Mouse (Mus musculus) hindbrain, embryonic 15.5 days (tissue): Measurements from ENCODE around the gene Baz1a. TPM values are rescaled to one million over a fixed set of nuclear protein-coding genes. Genes with fewer than 3 reads are reported as not detected.

ENCODE experiments used
- ATAC-seq: fragments of 200-750 bp; cut with Nextera tagmentation; 2 replicates; pipeline ENCODE4 v1.8.0; 2017; ENCODE audit warnings: low read depth, moderate number of reproducible peaks, moderate TSS enrichment; ENCODE audit not compliant: low FRiP score
- H3K27ac ChIP-seq: fragments of 300-500 bp; sonication (generic); replicated peaks from 2 replicates; pipeline ENCODE4 v1.5.1; 2015; ENCODE audit warnings: mild to moderate bottlenecking, inconsistent platforms
- H3K27me3 ChIP-seq: fragments of 300-500 bp; sonication (generic); 2 replicates; pipeline ENCODE4 v1.6.1; 2015; ENCODE audit warnings: control low read depth, inconsistent platforms
- H3K36me3 ChIP-seq: fragments of 300-500 bp; sonication (generic); 2 replicates; pipeline ENCODE4 v1.6.1; 2015; ENCODE audit warnings: control low read depth, inconsistent platforms
- H3K4me1 ChIP-seq: fragments of 300-500 bp; sonication (generic); replicated peaks from 2 replicates; pipeline ENCODE4 v1.6.1; 2015; ENCODE audit warnings: control low read depth, inconsistent platforms
- H3K4me2 ChIP-seq: fragments of 300-500 bp; sonication (generic); 2 replicates; pipeline ENCODE4 v1.6.1; 2015; ENCODE audit warnings: moderate library complexity, mild to moderate bottlenecking, inconsistent platforms
- H3K4me3 ChIP-seq: fragments of 300-500 bp; sonication (generic); 2 replicates; pipeline ENCODE4 v1.5.1; 2015; ENCODE audit warnings: mild to moderate bottlenecking, inconsistent platforms
- H3K9ac ChIP-seq: fragments of 300-500 bp; sonication (generic); 2 replicates; pipeline ENCODE4 v1.6.1; 2015; ENCODE audit warnings: inconsistent platforms
- H3K9me3 ChIP-seq: fragments of 300-500 bp; sonication (generic); 2 replicates; pipeline ENCODE4 v1.6.1; 2016; ENCODE audit warnings: control low read depth, inconsistent platforms
- WGBS: fragments of 180-500 bp; shearing (Covaris S2); methylation state at CpG from one replicate; pipeline ENCODE4 v1.1.7; 2015; 5-methylcytosine and 5-hydroxymethylcytosine counted together
- polyA plus RNA-seq: library from polyadenylated mRNA; unstranded; fragments of >200 nt; fragmentation: Nextera tagmentation; extraction: Ambion mirVana; gene quantifications from 2 replicates; pipeline ENCODE4 v1.2.1, GENCODE M21; 2015

Gene Baz1a
- polyA plus RNA-seq, 1 experiment from 2014 or later = 7.0 TPM

- no peaks in the 10 kb centered on the region for H3K27me3 ChIP-seq
- H3K9me3 ChIP-seq = no peaks in the 10 kb centered on the region
- no peak overlapping the region for H3K27ac ChIP-seq
- no peak overlapping the region for H3K4me2 ChIP-seq
- H3K4me1 ChIP-seq = no peaks in the 10 kb centered on the region
- no peak overlapping the region for H3K4me3 ChIP-seq
- ATAC-seq = no peak
- 95% methylated on average over 8 of the region's 8 CpGs for WGBS
- H3K9ac ChIP-seq = no peak overlapping the region
- 0 out of 2 replicates have a peak, but pooled peaks cover 7% of the 10 kb centered on the region for H3K36me3 ChIP-seq
These were observed 35.7 kb upstream of the Baz1a start for GRCm38 (mm10) chr12:55049731-55050353.

GRCm38 (mm10) chr12:55041011-55041410, 26.9 kb upstream of the Baz1a start:
- no peaks in the 10 kb centered on the region for H3K36me3 ChIP-seq
- no peak overlapping the region for H3K4me2 ChIP-seq
- H3K4me1 ChIP-seq = no peaks in the 10 kb centered on the region
- H3K4me3 ChIP-seq = no peak overlapping the region
- no peaks in the 10 kb centered on the region for H3K27me3 ChIP-seq
- WGBS = 81% methylated on average over 15 of the region's 15 CpGs
- H3K27ac ChIP-seq = no peak overlapping the region
- H3K9ac ChIP-seq = no peak overlapping the region
- no peaks in the 10 kb centered on the region for H3K9me3 ChIP-seq
- no peak for ATAC-seq

- Histone ChIP-seq H3K27me3 (no peaks in the 10 kb centered on the region), H3K9me3 (no peaks in the 10 kb centered on the region), H3K4me2 (no peak overlapping the region), H3K4me3 (no peak overlapping the region), H3K36me3 (no peaks in the 10 kb centered on the region), H3K27ac (no peak overlapping the region), H3K9ac (no peak overlapping the region), H3K4me1 (no peaks in the 10 kb centered on the region)
- 77% methylated on average over 3 of the region's 3 CpGs for WGBS
- ATAC-seq = no peak
These were observed 12.9 kb upstream of the Baz1a start for GRCm38 (mm10) chr12:55027088-55027487.

GRCm38 (mm10) chr12:55023284-55023683, 9.1 kb upstream of the Baz1a start:
- no peak for ATAC-seq

GRCm38 (mm10) chr12:55019421-55019877, 5.3 kb upstream of the Baz1a start:
- no peaks in the 10 kb centered on the region for H3K9me3 ChIP-seq
- no peak overlapping the region for H3K4me3 ChIP-seq
- H3K36me3 ChIP-seq = no peaks in the 10 kb centered on the region
- H3K9ac ChIP-seq = no peak overlapping the region
- no peak overlapping the region for H3K27ac ChIP-seq
- H3K4me2 ChIP-seq = no peak overlapping the region
- no peaks in the 10 kb centered on the region for H3K27me3 ChIP-seq
- WGBS = 93% methylated on average over 7 of the region's 7 CpGs
- no peak for ATAC-seq
- no peaks in the 10 kb centered on the region for H3K4me1 ChIP-seq

More at GRCm38 (mm10) chr12:55023284-55023683, 9.1 kb upstream of the Baz1a start:
- no peak overlapping the region for H3K9ac ChIP-seq
- no peak overlapping the region for H3K4me2 ChIP-seq
- H3K4me3 ChIP-seq = no peak overlapping the region
- WGBS = 79% methylated on average over 2 of the region's 2 CpGs
- no peaks in the 10 kb centered on the region for H3K36me3 ChIP-seq
- no peaks in the 10 kb centered on the region for H3K9me3 ChIP-seq
- H3K27me3 ChIP-seq = no peaks in the 10 kb centered on the region
- no peaks in the 10 kb centered on the region for H3K4me1 ChIP-seq
- H3K27ac ChIP-seq = no peak overlapping the region

- Histone ChIP-seq H3K4me3 (no peak overlapping the region), H3K27ac (no peak overlapping the region), H3K9ac (no peak overlapping the region), H3K9me3 (no peaks in the 10 kb centered on the region), H3K36me3 (no peaks in the 10 kb centered on the region), H3K4me2 (no peak overlapping the region), H3K4me1 (no peaks in the 10 kb centered on the region), H3K27me3 (no peaks in the 10 kb centered on the region)
- WGBS = 63% methylated on average over 9 of the region's 9 CpGs
- ATAC-seq = no peak
These were observed 3.1 kb upstream of the Baz1a start for GRCm38 (mm10) chr12:55017119-55017721.

GRCm38 (mm10) chr12:55016339-55017118, 2.4 kb upstream of the Baz1a start:
- Histone ChIP-seq H3K4me1 (no peaks in the 10 kb centered on the region), H3K9ac (no peak overlapping the region), H3K36me3 (no peaks in the 10 kb centered on the region), H3K4me3 (no peak overlapping the region), H3K27me3 (no peaks in the 10 kb centered on the region), H3K27ac (no peak overlapping the region), H3K9me3 (no peaks in the 10 kb centered on the region), H3K4me2 (no peak overlapping the region)
- WGBS = 74% methylated on average over 8 of the region's 8 CpGs
- ATAC-seq = no peak

GRCm38 (mm10) chr12:55015428-55015827, 1.3 kb upstream of the Baz1a start:
- Histone ChIP-seq H3K4me2 (no peak overlapping the region), H3K4me1 (no peaks in the 10 kb centered on the region), H3K9ac (no peak overlapping the region), H3K27me3 (no peaks in the 10 kb centered on the region), H3K27ac (no peak overlapping the region), H3K36me3 (no peaks in the 10 kb centered on the region), H3K9me3 (no peaks in the 10 kb centered on the region), H3K4me3 (no peak overlapping the region)
- 90% methylated on average over 5 of the region's 5 CpGs for WGBS
- no peak for ATAC-seq

GRCm38 (mm10) chr12:55013031-55013430, 1.1 kb downstream of the Baz1a start:
- H3K27me3 ChIP-seq = no peaks in the 10 kb centered on the region
- no peaks in the 10 kb centered on the region for H3K4me1 ChIP-seq
- no peak overlapping the region for H3K4me2 ChIP-seq
- H3K27ac ChIP-seq = no peak overlapping the region
- 81% methylated on average over 1 of the region's 1 CpGs for WGBS
- no peak for ATAC-seq
- H3K9ac ChIP-seq = no peak overlapping the region
- no peaks in the 10 kb centered on the region for H3K36me3 ChIP-seq
- no peaks in the 10 kb centered on the region for H3K9me3 ChIP-seq
- no peak overlapping the region for H3K4me3 ChIP-seq

- H3K27ac ChIP-seq = no peak overlapping the region
- H3K4me3 ChIP-seq = no peak overlapping the region
- 91% methylated on average over 14 of the region's 14 CpGs for WGBS
- H3K9ac ChIP-seq = no peak overlapping the region
- H3K4me1 ChIP-seq = no peaks in the 10 kb centered on the region
- no peaks in the 10 kb centered on the region for H3K36me3 ChIP-seq
- H3K4me2 ChIP-seq = no peak overlapping the region
- H3K9me3 ChIP-seq = no peaks in the 10 kb centered on the region
- H3K27me3 ChIP-seq = no peaks in the 10 kb centered on the region
- ATAC-seq = no peak
These were observed 6.7 kb downstream of the Baz1a start for GRCm38 (mm10) chr12:55007361-55008008.

GRCm38 (mm10) chr12:55006071-55006470, 8.1 kb downstream of the Baz1a start:
- WGBS = 91% methylated on average over 7 of the region's 7 CpGs
- Histone ChIP-seq H3K4me3 (no peak overlapping the region), H3K27ac (no peak overlapping the region), H3K4me2 (no peak overlapping the region), H3K27me3 (no peaks in the 10 kb centered on the region), H3K9ac (no peak overlapping the region), H3K4me1 (no peaks in the 10 kb centered on the region), H3K36me3 (no peaks in the 10 kb centered on the region), H3K9me3 (no peaks in the 10 kb centered on the region)
- no peak for ATAC-seq

GRCm38 (mm10) chr12:55004396-55004795, 9.8 kb downstream of the Baz1a start:
- no peak for ATAC-seq
- no peaks in the 10 kb centered on the region for H3K4me1 ChIP-seq
- H3K4me3 ChIP-seq = no peak overlapping the region
- no peak overlapping the region for H3K4me2 ChIP-seq
- no peaks in the 10 kb centered on the region for H3K36me3 ChIP-seq
- no peaks in the 10 kb centered on the region for H3K9me3 ChIP-seq
- no peak overlapping the region for H3K27ac ChIP-seq
- no peak overlapping the region for H3K9ac ChIP-seq
- 92% methylated on average over 3 of the region's 3 CpGs for WGBS
- H3K27me3 ChIP-seq = no peaks in the 10 kb centered on the region
